Mouse (Mus musculus) lung, adult 2 months (tissue): ENCODE measurements around the gene Prpf3. TPM values are rescaled to one million over a fixed set of nuclear protein-coding genes. Genes with fewer than 3 reads are reported as not detected.

Source experiments
- DNase-seq: peaks from one replicate; pipeline ENCODE4 v3.0.0; 2022
- H3K4me1 ChIP-seq: fragments of 200-500 bp; 2 replicates; pipeline ENCODE4 v1.6.1; 2011; ENCODE audit warnings: low read length; ENCODE audit not compliant: control insufficient read depth, insufficient read depth
- H3K4me3 ChIP-seq: fragments of 200-500 bp; replicated peaks from 2 replicates; pipeline ENCODE3; 2011; ENCODE audit warnings: low read depth, mild to moderate bottlenecking, control low read depth, low read length; ENCODE audit errors: extremely low read depth
- CTCF ChIP-seq: fragments of 200-500 bp; IDR thresholded peaks from 2 replicates; pipeline ENCODE4 v1.5.1; 2011; ENCODE audit warnings: mild to moderate bottlenecking, low read length, control low read depth; ENCODE audit not compliant: insufficient read depth
- POLR2A ChIP-seq: fragments of 200-500 bp; IDR thresholded peaks from 2 replicates; pipeline ENCODE4 v1.6.1; 2011; ENCODE audit warnings: low read depth, mild to moderate bottlenecking, control low read depth, low read length, borderline replicate concordance; ENCODE audit errors: extremely low read depth
- WGBS: fragments of 180-500 bp; shearing (Covaris S2); methylation state at CpG from one replicate; pipeline ENCODE4 v1.1.7; 2018; 5-methylcytosine and 5-hydroxymethylcytosine counted together
- polyA plus RNA-seq: library from polyadenylated mRNA; depleted of rRNA; stranded (reverse); fragments of >200 nt; gene quantifications from 2 replicates; pipeline ENCODE4 v1.2.3, GENCODE M21; 2012; rRNA removed

The Prpf3 gene
- polyA plus RNA-seq, 1 experiment: 13.2 TPM

DNA sequence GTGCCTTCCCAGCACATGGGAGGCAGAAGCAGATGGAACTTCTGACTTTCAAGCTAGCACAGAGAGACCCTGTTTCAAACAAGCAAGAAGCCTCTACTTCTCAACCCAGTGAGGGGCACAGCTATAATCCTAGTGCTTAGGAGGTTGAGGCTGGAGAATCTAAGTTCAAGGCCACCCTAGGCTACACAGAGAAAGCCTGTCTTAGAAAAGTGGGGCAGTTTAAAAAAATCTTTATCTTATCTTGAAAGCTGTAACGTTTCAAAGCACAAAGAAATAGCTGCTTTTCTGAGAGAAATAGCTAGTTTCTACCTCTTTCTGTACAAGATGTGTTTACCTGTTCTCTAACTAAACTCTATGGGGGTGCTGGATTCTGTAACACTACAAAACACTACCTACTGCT, 49.0 kb downstream of the Prpf3 start:
- no peak for DNase-seq
- Histone ChIP-seq H3K4me1 (peaks cover 2% of the 10 kb centered on the region; the same call in 1 of the 2 replicates), H3K4me3 (no peak overlapping the region)
- no peak for TF ChIP-seq CTCF
- no peak for TF ChIP-seq POLR2A
- 42% methylated on average over 1 of the region's 1 CpGs for WGBS

DNA sequence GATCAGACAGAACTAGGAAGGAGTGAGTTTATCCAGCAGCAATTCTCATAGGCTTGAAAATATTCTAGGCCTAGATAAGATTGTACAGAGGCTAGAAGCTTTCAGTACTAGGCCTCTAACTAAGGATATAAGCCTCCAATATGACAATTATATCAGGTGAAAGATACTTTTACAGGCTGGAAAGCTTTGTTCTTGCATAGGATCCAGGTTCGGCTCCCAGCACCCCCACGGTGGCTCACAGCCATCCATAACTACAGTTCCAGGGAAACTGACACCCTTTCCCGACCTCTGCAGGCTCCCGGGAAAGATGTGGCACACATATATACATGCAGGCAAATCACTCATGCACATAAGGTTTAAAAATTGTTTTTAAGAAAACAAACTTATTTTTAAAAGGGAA, 51.8 kb downstream of the Prpf3 start:
- Histone ChIP-seq H3K4me3 (no peak overlapping the region), H3K4me1 (peaks cover 2% of the 10 kb centered on the region; the same call in 1 of the 2 replicates)
- TF ChIP-seq POLR2A (no peak), CTCF (no peak)
- 95% methylated on average over 4 of the region's 4 CpGs for WGBS
- no peak for DNase-seq

GRCm38 (mm10) chr3:95798756-95799155, 56.9 kb downstream of the Prpf3 start:
- no peak for TF ChIP-seq POLR2A
- TF ChIP-seq CTCF: no peak
- WGBS: 71% methylated on average over 4 of the region's 4 CpGs
- H3K4me1 ChIP-seq: peaks cover 2% of the 10 kb centered on the region; the same call in 1 of the 2 replicates
- DNase-seq: no peak
- no peak overlapping the region for H3K4me3 ChIP-seq

GRCm38 (mm10) chr3:95794299-95794698, 61.4 kb downstream of the Prpf3 start:
- Histone ChIP-seq H3K4me1 (peaks cover 2% of the 10 kb centered on the region; the same call in 1 of the 2 replicates), H3K4me3 (no peak overlapping the region)
- WGBS: 72% methylated on average over 1 of the region's 1 CpGs
- no peak for TF ChIP-seq POLR2A
- TF ChIP-seq CTCF: no peak
- DNase-seq: no peak

- no peak for DNase-seq
- TF ChIP-seq CTCF (no peak), POLR2A (no peak)
- H3K4me3 ChIP-seq: no peak overlapping the region
- WGBS: 60% methylated on average over 2 of the region's 2 CpGs
- no peaks in the 10 kb centered on the region; the same call in 1 of the 2 replicates for H3K4me1 ChIP-seq
Observed at GRCm38 (mm10) chr3:95793662-95794061, 62.0 kb downstream of the Prpf3 start.

GRCm38 (mm10) chr3:95785501-95785900, 70.2 kb downstream of the Prpf3 start:
- TF ChIP-seq CTCF: no peak
- TF ChIP-seq POLR2A: no peak
- Histone ChIP-seq H3K4me1 (no peaks in the 10 kb centered on the region; the same call in 1 of the 2 replicates), H3K4me3 (no peak overlapping the region)
- WGBS: 88% methylated on average over 4 of the region's 4 CpGs
- no peak for DNase-seq

Other genes with a start within 250 kb of the Prpf3 start
- 9.3 and 15.7 TPM in 2 replicates for gene Ensa, start 230.9 kb downstream of the Prpf3 start, polyA plus RNA-seq
- 89.2 and 178 TPM in 2 replicates for gene Mcl1, start 197.1 kb downstream of the Prpf3 start, polyA plus RNA-seq
- 51.3 and 52.3 TPM in 2 replicates for gene Adamtsl4, start 168.0 kb downstream of the Prpf3 start, polyA plus RNA-seq
- gene Ecm1, start 116.3 kb downstream of the Prpf3 start, polyA plus RNA-seq: 465 and 807 TPM in 2 replicates
- 21.6 and 25.7 TPM in 2 replicates for gene Tars2, start 95.7 kb downstream of the Prpf3 start, polyA plus RNA-seq
- 10.0 and 12.1 TPM in 2 replicates for gene Rprd2, start 37.0 kb downstream of the Prpf3 start, polyA plus RNA-seq
- gene Mrps21, start 15.6 kb upstream of the Prpf3 start, polyA plus RNA-seq: 37.7 and 69.0 TPM in 2 replicates
- 26.1 and 29.3 TPM in 2 replicates for gene Ciart, start 26.4 kb upstream of the Prpf3 start, polyA plus RNA-seq
- 81.5 and 113 TPM in 2 replicates for gene BC028528, start 36.1 kb upstream of the Prpf3 start, polyA plus RNA-seq
- gene Aph1a, start 38.1 kb upstream of the Prpf3 start, polyA plus RNA-seq: 159 and 160 TPM in 2 replicates
- 28.8 and 36.1 TPM in 2 replicates for gene Car14, start 48.8 kb upstream of the Prpf3 start, polyA plus RNA-seq
- gene Anp32e, start 73.4 kb upstream of the Prpf3 start, polyA plus RNA-seq: 11.4 and 17.4 TPM in 2 replicates
- gene Plekho1, start 140.1 kb upstream of the Prpf3 start, polyA plus RNA-seq: 55.7 and 82.7 TPM in 2 replicates
- gene Vps45, start 202.6 kb upstream of the Prpf3 start, polyA plus RNA-seq: 3.6 and 4.7 TPM in 2 replicates
- 25.6 and 38.7 TPM in 2 replicates for gene Otud7b, start 248.6 kb upstream of the Prpf3 start, polyA plus RNA-seq